Mouse (Mus musculus) T-helper 2 cell (primary cell): ENCODE measurements around the gene Zfp746.

Source experiments
- in situ Hi-C: fragments of 300-600 bp; cut with MboI, MseI; formaldehyde crosslinking; loops from one replicate; pipeline ENCODE4 v1.15.1; 2025; ENCODE audit warnings: high pct_unique_total_duplicates

The Zfp746 gene

DNA sequence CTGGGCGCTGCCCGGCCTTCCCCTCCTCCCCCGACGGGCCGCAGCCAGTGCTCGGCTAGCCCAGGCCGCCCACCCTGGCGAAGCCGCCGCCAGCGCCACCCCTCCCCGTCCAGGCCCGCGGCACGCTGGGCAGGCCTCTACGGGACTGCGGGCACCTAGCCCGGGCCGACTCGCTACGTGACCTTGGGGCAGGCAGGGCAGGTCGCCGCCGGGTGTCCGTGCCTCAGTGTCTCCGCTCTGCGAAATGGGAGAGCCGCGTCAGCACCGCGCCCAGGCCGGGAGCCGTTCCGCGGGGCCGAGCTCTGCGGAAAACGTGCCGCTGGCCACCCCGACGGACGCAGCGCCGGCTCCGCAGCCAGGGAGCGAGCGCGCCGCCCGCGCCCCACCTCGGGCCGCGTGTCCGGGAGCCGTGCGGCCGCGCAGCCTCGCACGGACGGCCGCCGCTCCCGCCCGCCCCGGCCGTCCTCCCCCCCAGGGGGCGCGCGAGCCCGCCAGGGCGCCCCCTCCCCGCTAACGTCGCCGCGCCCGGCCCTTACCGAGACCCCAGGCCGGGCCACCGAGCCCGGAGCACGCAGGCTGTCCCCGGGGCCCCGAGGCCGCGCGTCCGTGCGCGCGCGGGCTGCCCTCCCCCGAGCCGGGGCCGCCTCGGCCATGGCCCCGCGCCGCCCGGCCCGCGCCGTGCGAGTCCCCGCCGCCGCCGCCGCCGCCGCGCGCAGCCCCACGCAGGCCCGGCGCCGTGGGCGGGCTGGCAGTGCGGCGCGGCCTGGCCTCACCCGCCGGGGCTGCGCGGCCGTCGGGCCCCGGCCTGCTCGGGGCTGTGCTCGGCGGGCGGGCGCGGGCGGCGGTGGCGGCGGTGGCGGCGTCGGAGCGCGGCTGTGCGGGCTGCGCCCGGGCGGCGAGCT, 38.7 kb downstream of the Zfp746 start:
- in situ Hi-C loops = loop anchor here (10.0 kb wide), 1 partner anchor 253 kb away; no protein-coding TSS in a partner anchor

DNA sequence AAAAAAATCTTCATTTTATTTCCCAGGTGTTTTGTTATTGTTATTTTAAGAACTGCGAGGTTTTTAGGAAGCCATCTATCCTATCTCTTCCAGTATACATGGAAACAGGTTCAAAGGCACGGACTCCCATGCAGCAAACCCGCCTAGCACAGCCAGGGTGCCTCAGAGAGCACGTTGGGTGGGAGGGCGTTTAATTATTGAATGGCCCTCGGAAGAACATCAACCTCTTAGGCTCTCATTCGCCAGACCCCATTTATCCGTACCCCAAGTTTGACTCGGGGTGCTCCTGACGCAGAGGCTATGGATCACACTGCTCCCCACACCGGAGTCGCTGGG, 39.3 kb downstream of the Zfp746 start:
- in situ Hi-C loops = loop anchor here (10.0 kb wide), 1 partner anchor 252 kb away; no protein-coding TSS in a partner anchor

DNA sequence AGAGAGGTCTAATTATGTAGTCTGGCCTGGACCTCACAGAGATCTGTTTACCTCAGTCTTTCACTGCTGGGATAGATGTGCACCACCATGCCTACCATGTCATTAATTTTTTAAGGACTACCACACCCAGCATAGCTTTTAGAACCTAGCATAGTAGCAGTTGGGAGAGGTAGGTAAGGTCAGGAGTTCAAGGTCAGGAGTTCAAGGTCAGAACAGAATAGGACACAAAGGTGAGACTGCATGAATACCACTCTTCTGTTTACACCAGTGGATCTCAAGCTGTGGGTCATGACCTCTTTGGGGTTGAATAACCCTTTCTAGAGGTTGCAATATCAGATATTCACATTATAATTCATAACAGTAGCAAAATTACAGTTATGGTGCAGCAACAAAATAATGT, 53.7 kb downstream of the Zfp746 start:
- in situ Hi-C loops = no loop called here

- in situ Hi-C loops = no loop called here
These were observed 60.3 kb downstream of the Zfp746 start for GRCm38 (mm10) chr6:48025905-48026660.

DNA sequence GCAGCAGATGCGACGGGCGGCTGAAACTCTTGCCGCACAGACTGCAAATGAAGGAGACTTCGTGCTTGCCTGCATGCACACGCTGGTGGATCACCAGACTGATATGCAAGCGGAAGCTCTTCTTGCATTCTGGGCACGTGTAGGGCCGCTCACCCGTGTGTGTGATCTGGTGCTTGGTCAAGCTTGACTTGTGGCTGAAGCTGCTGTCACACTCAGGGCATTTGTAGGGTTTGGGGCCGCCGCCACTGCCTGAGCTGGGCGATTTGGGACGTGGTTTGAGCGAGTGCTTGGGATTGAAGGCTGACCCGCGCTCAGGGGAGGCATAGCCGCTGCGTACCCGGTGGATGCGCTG, 61.4 kb downstream of the Zfp746 start:
- in situ Hi-C loops = no loop called here

DNA sequence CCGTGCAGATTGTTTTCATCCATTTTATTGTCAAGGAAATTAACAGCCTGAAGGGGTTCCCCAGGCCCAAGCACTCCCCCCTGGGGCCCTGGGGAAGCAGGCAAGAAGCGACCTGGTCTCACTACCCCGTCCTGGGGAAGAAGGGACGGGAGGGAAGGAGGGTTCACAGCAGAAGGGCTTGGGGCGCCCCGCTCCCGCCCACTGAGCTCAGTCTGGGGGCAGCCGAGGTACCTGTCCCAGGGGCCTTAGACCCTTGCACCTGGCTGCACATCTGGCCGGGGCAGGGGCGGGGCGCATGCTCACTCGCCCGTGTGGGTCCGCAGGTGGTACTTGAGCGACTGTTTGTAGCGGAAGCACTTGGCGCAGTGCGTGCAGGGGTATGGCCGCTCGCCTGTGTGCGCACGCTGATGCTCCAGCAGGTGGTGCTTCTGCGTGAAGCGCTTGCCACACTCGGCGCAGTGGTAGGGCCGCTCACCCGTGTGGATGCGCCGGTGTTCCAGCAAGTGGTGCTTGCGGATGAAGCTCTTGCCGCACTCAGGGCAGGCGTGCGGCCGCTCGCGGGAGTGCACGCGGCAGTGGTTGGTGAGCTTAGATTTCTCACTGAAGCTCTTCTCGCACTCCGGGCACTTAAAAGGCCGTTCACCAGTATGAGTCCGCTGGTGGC, 61.9 kb downstream of the Zfp746 start:
- in situ Hi-C loops = no loop called here

GRCm38 (mm10) chr6:48022672-48023071, 63.7 kb downstream of the Zfp746 start:
- in situ Hi-C loops = no loop called here

- in situ Hi-C loops = no loop called here
These were observed 64.7 kb downstream of the Zfp746 start for GRCm38 (mm10) chr6:48021678-48022077.

DNA sequence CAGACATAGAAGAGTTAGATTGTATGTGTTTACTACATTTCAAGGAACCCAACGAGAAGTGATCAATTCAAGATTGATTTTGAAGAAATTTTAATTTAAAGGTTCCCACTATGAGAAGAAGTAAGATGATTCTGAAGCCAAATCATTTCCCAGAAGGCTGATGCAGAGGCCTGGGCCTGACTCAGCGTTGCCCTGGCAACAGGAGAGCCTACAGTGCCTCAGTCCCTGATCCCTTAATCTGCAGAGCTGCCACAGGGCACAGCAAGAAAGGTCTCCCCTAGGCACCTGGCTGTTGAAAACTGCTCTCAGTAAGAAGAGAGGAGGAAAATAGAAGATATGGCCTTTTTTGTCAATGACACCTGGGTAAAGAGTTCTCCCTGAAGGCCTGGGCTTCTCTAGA, 66.4 kb downstream of the Zfp746 start:
- in situ Hi-C loops = no loop called here

- in situ Hi-C loops = no loop called here
These were observed 69.6 kb downstream of the Zfp746 start for GRCm38 (mm10) chr6:48016841-48017240.

DNA sequence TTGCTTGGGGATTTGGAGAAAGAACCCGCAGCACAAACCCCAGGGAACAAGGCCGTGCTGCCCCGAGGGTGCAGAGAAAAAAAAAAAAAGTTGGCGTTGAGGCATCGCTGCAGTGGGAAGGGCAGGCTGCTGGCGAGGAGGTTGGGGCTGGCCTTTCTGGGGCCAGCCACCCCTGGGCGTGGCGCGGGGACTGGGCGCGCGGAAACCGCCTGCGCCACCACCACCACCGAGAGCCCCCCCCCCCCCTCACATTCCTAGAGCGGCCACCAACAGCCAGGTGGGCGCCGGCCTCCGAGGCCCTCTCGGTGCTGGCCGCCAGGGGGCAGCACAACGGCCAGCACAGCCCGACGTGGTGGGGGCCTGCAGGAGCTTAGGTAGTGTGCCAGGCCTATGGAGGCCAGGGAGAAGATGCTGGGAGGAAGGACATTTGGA, 70.3 kb downstream of the Zfp746 start:
- in situ Hi-C loops = no loop called here
